Mouse (Mus musculus) thymus, postnatal 0 days (tissue): Measurements from ENCODE around the gene Gm6096. TPM values are rescaled to one million over a fixed set of nuclear protein-coding genes. Genes with fewer than 3 reads are reported as not detected.

Experiments
- DNase-seq: peaks from one replicate; pipeline ENCODE4 v3.0.0-alpha.2; 2015; ENCODE audit warnings: low spot score
- polyA plus RNA-seq: library from polyadenylated mRNA; unstranded; fragments of >200 nt; fragmentation: Nextera tagmentation; extraction: Ambion mirVana; gene quantifications from 2 replicates; pipeline ENCODE4 v1.2.1, GENCODE M21; 2015

Gene Gm6096
- polyA plus RNA-seq, 1 experiment from 2014 or later, result not detected

- peak; percentile 25 for DNase-seq
Measured at GRCm38 (mm10) chr7:34234610-34235561, 16.0 kb upstream of the Gm6096 start.

DNA sequence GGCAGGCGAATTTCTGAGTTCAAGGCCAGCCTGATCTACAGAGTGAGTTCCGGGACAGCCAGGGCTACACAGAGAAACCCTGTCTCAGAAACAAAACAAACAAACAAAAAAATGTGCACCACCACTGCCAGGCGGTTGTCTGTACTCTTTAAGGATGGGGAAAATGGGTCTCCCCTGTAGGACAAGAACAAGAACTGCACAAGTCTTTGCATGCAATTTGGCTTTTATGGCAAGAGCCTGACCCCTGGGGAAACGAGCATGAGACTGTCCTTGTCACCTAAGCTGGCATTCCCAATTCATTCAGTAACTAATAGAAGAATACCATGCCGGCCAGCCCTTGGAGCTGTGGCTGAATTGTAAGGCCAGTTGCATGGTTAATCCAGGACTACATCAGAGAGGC lies 15.2 kb upstream of the Gm6096 start:
- DNase-seq, result no peak

GRCm38 (mm10) chr7:34238086-34238485 lies 12.8 kb upstream of the Gm6096 start:
- DNase-seq, result no peak

DNA sequence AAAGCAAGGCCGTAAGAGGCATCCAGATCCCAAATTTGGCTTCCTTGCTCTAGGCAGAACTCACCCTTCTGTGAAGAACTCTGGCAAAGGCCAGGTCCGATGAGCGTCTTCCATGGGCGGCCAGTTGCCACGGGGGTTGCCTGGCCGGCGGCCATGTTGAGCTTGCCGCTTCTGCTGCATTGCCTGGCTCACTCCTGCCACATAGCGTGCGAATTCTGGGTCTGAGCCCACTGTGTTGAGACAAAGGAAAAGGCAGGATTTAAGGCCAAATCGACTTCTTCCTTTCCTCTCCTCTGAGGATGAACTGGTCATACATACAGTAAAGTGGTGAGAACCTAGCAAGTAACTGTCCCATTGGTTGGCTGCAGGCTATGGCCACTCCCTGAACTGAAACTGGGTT lies 8.7 kb upstream of the Gm6096 start:
- DNase-seq, result no peak

DNA sequence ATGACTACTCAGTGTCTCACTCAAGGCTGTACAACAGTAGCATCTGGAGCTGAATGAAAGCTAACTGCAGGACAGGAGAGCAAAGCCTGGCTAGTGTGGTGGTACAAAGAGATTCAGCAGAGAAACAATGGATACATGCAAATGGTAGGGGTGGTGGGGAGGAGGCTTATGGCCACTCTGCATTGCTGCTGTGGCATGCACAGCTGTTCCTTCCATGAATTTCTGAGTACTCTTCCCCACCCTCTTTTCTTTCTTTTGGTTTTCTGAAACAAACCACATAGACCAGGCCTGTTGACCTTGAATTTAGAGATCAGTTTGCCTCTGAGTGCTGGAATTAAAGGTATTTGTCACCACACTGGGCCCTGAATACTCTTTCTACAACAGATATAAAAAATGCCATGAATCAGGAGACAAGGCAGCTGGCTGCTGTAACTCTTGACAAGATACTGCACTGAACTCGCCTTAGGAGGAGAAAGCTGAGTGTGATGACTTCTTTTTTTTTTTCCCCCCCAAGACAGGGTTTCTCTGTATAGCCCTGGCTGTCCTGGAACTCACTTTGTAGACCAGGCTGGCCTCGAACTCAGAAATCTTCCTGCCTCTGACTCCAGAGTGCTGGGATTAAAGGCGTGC lies 3.9 kb upstream of the Gm6096 start:
- no peak for DNase-seq

DNA sequence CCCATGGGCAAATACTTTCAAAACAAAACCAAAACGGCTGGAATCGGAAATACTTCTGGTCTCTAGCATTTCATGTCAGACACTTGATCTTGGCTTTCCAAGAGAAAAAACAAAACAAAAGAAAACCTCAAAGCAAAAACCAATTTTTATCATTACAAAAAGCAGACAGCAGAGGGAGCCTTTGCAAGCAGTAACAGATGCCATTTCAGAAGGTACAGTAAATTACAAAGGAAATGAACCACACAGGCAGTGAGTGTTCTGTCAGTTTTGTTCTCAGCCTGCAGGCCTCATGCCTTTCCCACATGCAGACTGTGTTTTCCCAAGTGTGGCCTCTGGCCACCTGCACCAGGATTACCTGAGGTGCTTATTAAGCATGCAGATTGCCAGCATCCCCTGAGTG lies 1.2 kb downstream of the Gm6096 start:
- DNase-seq, result peak; percentile 67

GRCm38 (mm10) chr7:34255137-34255536 lies 4.3 kb downstream of the Gm6096 start:
- DNase-seq, result no peak

- DNase-seq, result no peak
Measured at GRCm38 (mm10) chr7:34255916-34256315, 5.1 kb downstream of the Gm6096 start.

DNA sequence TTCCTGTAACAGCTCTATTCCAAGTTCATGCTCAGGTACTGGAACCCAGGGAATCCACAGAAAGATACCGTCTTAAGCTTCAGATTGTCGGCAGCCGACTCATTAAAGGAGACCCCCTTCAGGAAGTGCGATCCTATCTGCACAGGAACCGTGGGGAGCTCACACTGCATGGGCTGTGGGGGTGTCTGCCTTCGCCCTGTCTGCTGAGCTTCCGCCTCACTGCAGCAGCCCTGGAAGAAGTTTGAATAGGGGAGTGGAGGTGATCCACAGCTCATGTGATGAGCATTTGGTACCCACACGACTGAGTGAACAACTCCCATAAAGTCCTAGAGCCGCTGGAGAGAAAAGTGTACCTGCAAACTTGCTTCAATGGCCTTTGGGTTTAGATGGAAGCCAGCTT lies 6.4 kb downstream of the Gm6096 start:
- DNase-seq, result no peak

DNA sequence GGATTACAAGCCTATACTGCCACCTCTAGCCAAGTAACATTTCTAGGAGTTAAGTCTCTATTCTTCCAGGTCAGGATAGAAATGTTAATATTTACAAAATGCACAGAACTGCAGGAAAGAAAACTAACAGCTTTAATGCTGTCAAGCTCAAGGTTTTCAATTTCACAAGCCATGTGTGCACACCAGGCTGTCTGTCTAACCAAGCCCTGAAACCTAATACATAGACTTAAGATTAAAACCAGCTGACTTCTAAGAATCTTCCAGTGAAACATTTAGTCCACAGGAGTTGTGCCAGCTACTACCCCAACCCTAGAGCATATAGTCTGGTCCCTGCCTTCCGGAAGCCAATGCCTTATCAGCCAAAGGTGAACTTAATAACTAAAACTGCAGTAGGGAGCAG lies 7.6 kb downstream of the Gm6096 start:
- DNase-seq, result no peak

DNA sequence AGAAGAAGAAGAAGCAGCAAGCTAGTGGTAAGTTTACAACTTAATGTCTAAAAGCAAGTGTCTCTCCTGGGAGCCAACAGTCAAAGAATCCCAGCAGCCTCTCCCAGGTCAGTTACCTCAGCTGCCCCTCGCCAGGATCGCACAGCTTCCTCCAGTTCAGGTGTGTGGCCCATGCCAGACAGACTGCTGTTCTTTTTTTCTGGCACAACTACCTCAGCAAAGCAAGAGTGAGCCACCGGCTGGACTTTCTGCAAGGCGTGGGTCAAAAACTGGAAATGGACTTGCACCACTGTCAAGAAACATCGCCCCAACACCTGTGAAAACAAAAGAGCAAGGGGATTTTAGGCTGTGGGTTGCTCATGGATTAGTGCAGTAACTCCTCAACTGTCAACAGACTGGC lies 12.6 kb downstream of the Gm6096 start:
- DNase-seq, result no peak

- peak; percentile 55 for DNase-seq
Measured at GRCm38 (mm10) chr7:34265876-34266346, 15.1 kb downstream of the Gm6096 start.

GRCm38 (mm10) chr7:34266421-34266820 lies 15.6 kb downstream of the Gm6096 start:
- DNase-seq, result no peak

- no peak for DNase-seq
Measured at GRCm38 (mm10) chr7:34268463-34268862, 17.6 kb downstream of the Gm6096 start.

- DNase-seq, result no peak
Measured at GRCm38 (mm10) chr7:34272465-34272864, 21.6 kb downstream of the Gm6096 start.

- no peak for DNase-seq
Measured at GRCm38 (mm10) chr7:34276066-34276465, 25.2 kb downstream of the Gm6096 start.

- DNase-seq, result no peak
Measured at GRCm38 (mm10) chr7:34277656-34278055, 26.8 kb downstream of the Gm6096 start.

- DNase-seq, result no peak
Measured at GRCm38 (mm10) chr7:34290450-34291151, 39.8 kb downstream of the Gm6096 start.

DNA sequence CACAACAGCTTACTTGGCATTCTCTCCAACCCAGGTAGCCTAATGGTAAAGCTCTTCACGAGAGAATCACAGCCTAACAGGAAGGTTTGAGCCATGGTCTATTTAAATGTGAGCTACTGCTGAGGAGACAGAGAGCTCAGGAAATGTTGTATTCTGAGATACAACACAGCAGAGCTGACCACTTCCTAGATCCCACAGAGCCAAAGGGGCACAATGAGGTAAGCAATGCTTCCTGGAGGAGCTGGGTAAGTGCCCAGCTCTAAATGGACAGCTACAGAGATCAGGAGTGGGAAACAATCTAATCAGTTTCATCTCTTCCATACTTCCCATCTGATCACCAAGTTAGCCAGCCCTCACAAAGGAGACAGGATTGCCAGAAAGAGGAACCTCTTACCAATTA lies 40.4 kb downstream of the Gm6096 start:
- no peak for DNase-seq

DNA sequence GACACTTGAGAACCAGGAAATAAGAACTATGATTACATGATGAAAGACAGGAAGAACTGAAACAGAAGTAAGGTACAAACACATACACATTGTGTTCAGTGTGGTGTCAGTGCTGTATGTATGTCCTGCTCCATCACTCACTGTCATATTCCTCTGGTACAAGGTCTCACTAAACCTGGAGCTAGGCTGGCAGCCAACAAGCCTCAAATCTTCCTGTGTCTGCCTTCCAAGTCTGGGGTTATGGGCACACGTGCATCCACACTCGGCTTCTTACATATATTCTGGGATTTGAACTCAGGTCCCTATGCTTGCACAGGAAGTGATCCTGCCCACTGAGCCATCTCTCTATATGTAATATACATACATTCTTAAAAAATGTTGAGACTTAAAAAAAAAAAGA lies 41.8 kb downstream of the Gm6096 start:
- no peak for DNase-seq

GRCm38 (mm10) chr7:34296124-34296523 lies 45.3 kb downstream of the Gm6096 start:
- no peak for DNase-seq

DNA sequence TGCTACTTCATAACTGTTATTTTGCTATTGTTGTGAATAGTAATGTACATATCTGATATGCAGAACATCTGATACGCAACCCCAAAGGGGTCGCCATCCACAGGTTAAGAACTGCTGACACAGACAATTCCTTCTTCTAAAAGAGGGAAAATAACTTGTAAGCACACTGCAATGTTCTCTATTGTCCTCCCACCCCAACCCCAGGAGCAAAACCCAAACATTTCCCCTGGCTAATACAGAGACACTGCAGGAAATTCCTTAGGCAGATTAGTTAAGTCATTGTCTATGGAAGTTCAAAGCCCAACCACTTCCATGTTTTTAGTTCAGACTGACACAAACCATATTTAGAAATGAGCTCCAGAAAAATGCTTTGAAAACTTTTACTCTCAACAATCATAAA lies 48.0 kb downstream of the Gm6096 start:
- DNase-seq, result no peak
